Mouse (Mus musculus): Measurements from ENCODE around the gene Olfr552. TPM values are rescaled to one million over a fixed set of nuclear protein-coding genes. Genes with fewer than 3 reads are reported as not detected.
A peak's percentile ranks its signal among the peaks of the same experiment; 100 is the strongest.

The Olfr552 gene
- not detected in 2 replicates for polyA plus RNA-seq (2016; fragmentation: Nextera tagmentation; extraction: Ambion mirVana)

GRCm38 (mm10) chr7:102597378-102598031 lies at the start of gene Olfr552:
Gene Olfr552 (plus strand): TSS chr7:102597770.
- no peak within 1 kb of the TSS for H3K4me2 ChIP-seq (replicated peaks)
- no peaks in the 10 kb centered on the region for H3K36me3 ChIP-seq
- H3K9ac ChIP-seq (replicated peaks), result no peak within 1 kb of the TSS
- no peak within 1 kb of the TSS for H3K4me3 ChIP-seq
- H3K27ac ChIP-seq (replicated peaks), result no peak within 1 kb of the TSS
- 83% methylated on average over 1 of the region's 1 CpGs for WGBS
- no peaks in the 10 kb centered on the region for H3K4me1 ChIP-seq
- no peaks in the 10 kb centered on the region for H3K27me3 ChIP-seq
- no peaks in the 10 kb centered on the region for H3K9me3 ChIP-seq
- no peak for ATAC-seq (ENCODE audit: low FRiP score, low read depth)

- H3K27ac ChIP-seq (replicated peaks), result no peak within 1 kb of the TSS
- H3K4me1 ChIP-seq, result no peaks in the 10 kb centered on the region
- H3K4me2 ChIP-seq (replicated peaks), result no peak within 1 kb of the TSS
- 0 out of 2 replicates have a peak, but pooled peaks cover 2% of the 10 kb centered on the region for H3K27me3 ChIP-seq
- no peak within 1 kb of the TSS for H3K9ac ChIP-seq (replicated peaks)
- H3K36me3 ChIP-seq, result no peaks in the 10 kb centered on the region
- H3K4me3 ChIP-seq, result no peak within 1 kb of the TSS
- ATAC-seq (ENCODE audit: low FRiP score, low read depth), result no peak
- H3K9me3 ChIP-seq, result no peaks in the 10 kb centered on the region
- 91% methylated on average over 3 of the region's 3 CpGs for WGBS
Observed at GRCm38 (mm10) chr7:102549570-102549969, 48.0 kb upstream of the Olfr552 start, which contains the start of gene Olfr549. Gene Olfr549 (plus strand): TSS chr7:102549870.

- 67% methylated on average over 3 of the region's 3 CpGs for WGBS
- Histone ChIP-seq H3K4me2 (replicated peaks) (no peak overlapping the region), H3K4me3 (no peak overlapping the region), H3K36me3 (no peaks in the 10 kb centered on the region), H3K9ac (replicated peaks) (no peak overlapping the region), H3K27ac (replicated peaks) (no peak overlapping the region), H3K9me3 (no peaks in the 10 kb centered on the region), H3K4me1 (no peaks in the 10 kb centered on the region), H3K27me3 (0 out of 2 replicates have a peak, but pooled peaks cover 2% of the 10 kb centered on the region)
- ATAC-seq (ENCODE audit: low FRiP score, low read depth), result no peak
Observed at GRCm38 (mm10) chr7:102553279-102553678, 44.3 kb upstream of the Olfr552 start.

- no peaks in the 10 kb centered on the region for H3K27me3 ChIP-seq
- H3K9me3 ChIP-seq, result no peaks in the 10 kb centered on the region
- peaks cover 2% of the 10 kb centered on the region; the same call in 1 of the 2 replicates for H3K4me1 ChIP-seq
- H3K9ac ChIP-seq (replicated peaks), result 0 out of 2 replicates have a peak within 1 kb of the TSS, but pooled peaks have one; percentile 24
- H3K4me2 ChIP-seq (replicated peaks), result peak within 1 kb of the TSS; percentile 28
- ATAC-seq (ENCODE audit: low FRiP score, low read depth), result peak; percentile 79
- peak within 1 kb of the TSS; percentile 32 for H3K4me3 ChIP-seq
- H3K27ac ChIP-seq (replicated peaks), result no peak within 1 kb of the TSS
- H3K36me3 ChIP-seq, result no peaks in the 10 kb centered on the region
- WGBS, result 25% methylated on average over 10 of the region's 10 CpGs
Observed at GRCm38 (mm10) chr7:102564999-102565997, 32.3 kb upstream of the Olfr552 start, which contains the start of gene Trim21. Gene Trim21 (minus strand): TSS chr7:102565486.

GRCm38 (mm10) chr7:102566219-102566618 lies 31.4 kb upstream of the Olfr552 start:
- WGBS, result 91% methylated on average over 4 of the region's 4 CpGs
- Histone ChIP-seq H3K36me3 (no peaks in the 10 kb centered on the region), H3K4me2 (replicated peaks) (no peak overlapping the region), H3K9ac (replicated peaks) (no peak overlapping the region), H3K4me1 (peaks cover 2% of the 10 kb centered on the region; the same call in 1 of the 2 replicates), H3K9me3 (no peaks in the 10 kb centered on the region), H3K4me3 (no peak overlapping the region), H3K27me3 (no peaks in the 10 kb centered on the region), H3K27ac (replicated peaks) (no peak overlapping the region)
- no peak for ATAC-seq (ENCODE audit: low FRiP score, low read depth)

GRCm38 (mm10) chr7:102571142-102571541 lies 26.4 kb upstream of the Olfr552 start, which contains the start of gene Olfr550:
Gene Olfr550 (plus strand): TSS chr7:102571442.
- Histone ChIP-seq H3K4me1 (peaks cover 6% of the 10 kb centered on the region), H3K27me3 (no peaks in the 10 kb centered on the region), H3K4me2 (replicated peaks) (no peak within 1 kb of the TSS), H3K4me3 (no peak within 1 kb of the TSS), H3K36me3 (no peaks in the 10 kb centered on the region), H3K9ac (replicated peaks) (no peak within 1 kb of the TSS), H3K9me3 (no peaks in the 10 kb centered on the region), H3K27ac (replicated peaks) (no peak within 1 kb of the TSS)
- WGBS, result 94% methylated on average over 8 of the region's 8 CpGs
- no peak for ATAC-seq (ENCODE audit: low FRiP score, low read depth)

- peak overlapping the region; percentile 52; the same call in 1 of the 2 replicates for H3K27ac ChIP-seq (replicated peaks)
- H3K9me3 ChIP-seq, result no peaks in the 10 kb centered on the region
- H3K4me2 ChIP-seq (replicated peaks), result no peak overlapping the region
- H3K4me3 ChIP-seq, result no peak overlapping the region
- no peaks in the 10 kb centered on the region for H3K36me3 ChIP-seq
- peak; percentile 84 for ATAC-seq (ENCODE audit: low FRiP score, low read depth)
- 39% methylated on average over 3 of the region's 3 CpGs for WGBS
- H3K27me3 ChIP-seq, result no peaks in the 10 kb centered on the region
- no peak overlapping the region for H3K9ac ChIP-seq (replicated peaks)
- peaks cover 6% of the 10 kb centered on the region for H3K4me1 ChIP-seq
Observed at GRCm38 (mm10) chr7:102573174-102573830, 24.3 kb upstream of the Olfr552 start.

GRCm38 (mm10) chr7:102575998-102576397 lies 21.6 kb upstream of the Olfr552 start:
- Histone ChIP-seq H3K4me1 (peaks cover 6% of the 10 kb centered on the region), H3K4me2 (replicated peaks) (no peak overlapping the region)

GRCm38 (mm10) chr7:102591786-102592185 lies 5.8 kb upstream of the Olfr552 start, which contains the start of gene Olfr551:
Gene Olfr551 (minus strand): TSS chr7:102591886.
- H3K27ac ChIP-seq (replicated peaks), result no peak within 1 kb of the TSS
- H3K4me1 ChIP-seq, result no peaks in the 10 kb centered on the region
- H3K9me3 ChIP-seq, result no peaks in the 10 kb centered on the region
- WGBS, result 97% methylated on average over 3 of the region's 3 CpGs
- no peaks in the 10 kb centered on the region for H3K27me3 ChIP-seq
- no peak for ATAC-seq (ENCODE audit: low FRiP score, low read depth)
- H3K4me3 ChIP-seq, result no peak within 1 kb of the TSS
- no peak within 1 kb of the TSS for H3K4me2 ChIP-seq (replicated peaks)
- no peaks in the 10 kb centered on the region for H3K36me3 ChIP-seq
- H3K9ac ChIP-seq (replicated peaks), result no peak within 1 kb of the TSS

More at GRCm38 (mm10) chr7:102575998-102576397, 21.6 kb upstream of the Olfr552 start:
- Histone ChIP-seq H3K27me3 (0 out of 2 replicates have a peak, but pooled peaks cover 4% of the 10 kb centered on the region), H3K36me3 (no peaks in the 10 kb centered on the region), H3K9ac (replicated peaks) (no peak overlapping the region), H3K9me3 (no peaks in the 10 kb centered on the region), H3K4me3 (no peak overlapping the region), H3K27ac (replicated peaks) (no peak overlapping the region)
- WGBS, result 57% methylated on average over 6 of the region's 6 CpGs
- no peak for ATAC-seq (ENCODE audit: low FRiP score, low read depth)

- Histone ChIP-seq H3K36me3 (no peaks in the 10 kb centered on the region), H3K4me3 (no peak within 1 kb of the TSS), H3K9me3 (no peaks in the 10 kb centered on the region), H3K4me1 (no peaks in the 10 kb centered on the region), H3K4me2 (replicated peaks) (no peak within 1 kb of the TSS), H3K9ac (replicated peaks) (no peak within 1 kb of the TSS), H3K27me3 (no peaks in the 10 kb centered on the region), H3K27ac (replicated peaks) (no peak within 1 kb of the TSS)
- ATAC-seq (ENCODE audit: low FRiP score, low read depth), result no peak
Observed at GRCm38 (mm10) chr7:102618118-102618517, 20.5 kb downstream of the Olfr552 start, which contains the start of gene Olfr553. Gene Olfr553 (minus strand): TSS chr7:102618218.

- 79% methylated on average over 5 of the region's 5 CpGs for WGBS
- no peak overlapping the region for H3K9ac ChIP-seq (replicated peaks)
- ATAC-seq (ENCODE audit: low FRiP score, low read depth), result no peak
Observed at GRCm38 (mm10) chr7:102619608-102620007, 22.0 kb downstream of the Olfr552 start.

More at GRCm38 (mm10) chr7:102619608-102620007, 22.0 kb downstream of the Olfr552 start:
- Histone ChIP-seq H3K36me3 (no peaks in the 10 kb centered on the region), H3K27ac (replicated peaks) (no peak overlapping the region), H3K9me3 (no peaks in the 10 kb centered on the region), H3K4me1 (no peaks in the 10 kb centered on the region), H3K4me3 (no peak overlapping the region), H3K27me3 (no peaks in the 10 kb centered on the region), H3K4me2 (replicated peaks) (no peak overlapping the region)
